In the genomic region with DNA sequence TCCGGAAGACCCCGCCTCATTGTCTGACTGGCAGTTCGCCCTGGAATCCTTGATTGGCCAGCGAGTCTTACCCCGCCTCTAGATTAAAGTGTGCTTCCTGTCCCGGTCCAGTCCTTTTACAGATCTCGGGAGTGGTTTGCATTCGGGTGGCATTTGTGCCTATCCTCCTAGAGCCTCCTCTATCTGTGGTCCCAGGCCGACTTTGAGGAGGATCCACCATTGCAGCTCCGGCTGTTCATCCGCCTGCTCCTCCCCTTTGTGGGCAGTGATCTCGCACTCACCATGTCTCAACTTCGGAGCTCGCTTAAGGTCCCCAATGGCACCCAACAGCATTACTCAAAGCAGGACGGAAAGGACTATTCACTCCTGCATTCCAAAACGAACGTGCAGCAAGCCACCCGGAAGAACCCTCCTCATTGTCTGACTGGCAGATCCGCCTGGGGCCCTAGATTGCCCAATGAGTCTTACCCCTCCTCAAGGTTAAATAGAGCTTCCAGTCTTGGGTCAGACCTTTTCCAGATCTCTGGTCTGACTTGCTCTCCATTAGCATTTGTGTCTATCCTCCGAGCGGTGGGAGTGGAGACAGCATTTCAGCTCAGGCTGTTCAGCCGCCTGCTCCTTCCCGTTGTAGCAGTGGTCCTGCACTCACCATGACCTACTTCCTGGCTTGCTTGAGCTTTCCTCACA, we compare ENCODE assay signal across 7 mouse cellular contexts. TPM values are rescaled to one million over a fixed set of nuclear protein-coding genes. Genes with fewer than 3 reads are reported as not detected.
DNase-seq lines count a peak whose midpoint lies in the region; ATAC-seq and TF ChIP-seq lines count a peak whose summit lies in the region.

No protein-coding gene starts in this region.

- H3K27me3 ChIP-seq in embryonic facial prominence, embryonic 10.5 days (replicated peaks; ENCODE audit: low read depth, poor library complexity, severe bottlenecking), result no peaks in the 10 kb centered on the region
- no peaks in the 10 kb centered on the region for H3K27me3 ChIP-seq in intestine, postnatal 0 days (replicated peaks; ENCODE audit: control insufficient read depth, insufficient read depth, low read length)
- H3K27me3 ChIP-seq in midbrain, embryonic 12.5 days, result no peaks in the 10 kb centered on the region
- H3K27me3 ChIP-seq in small intestine, adult 2 months (ENCODE audit: control insufficient read depth, insufficient read depth, low read length), result no peaks in the 10 kb centered on the region

- peak overlapping the region; percentile 74 for H3K4me2 ChIP-seq in intestine, postnatal 0 days (replicated peaks; ENCODE audit: low read depth)
- peak overlapping the region; percentile 78 for H3K4me2 ChIP-seq in midbrain, embryonic 12.5 days (replicated peaks)

- TF ChIP-seq POLR2A in small intestine, adult 2 months (IDR thresholded peaks at IDR 0.05; ENCODE audit: low read depth, low read length), result peak; percentile 85; the same call in 1 of the 2 replicates

- H3K9me3 ChIP-seq in embryonic facial prominence, embryonic 10.5 days, result no peaks in the 10 kb centered on the region
- H3K9me3 ChIP-seq in intestine, postnatal 0 days (ENCODE audit: control insufficient read depth), result no peaks in the 10 kb centered on the region
- H3K9me3 ChIP-seq in midbrain, embryonic 12.5 days, result no peaks in the 10 kb centered on the region

- peaks cover 8% of the 10 kb centered on the region; the same call in 1 of the 2 replicates for H3K36me3 ChIP-seq in embryonic facial prominence, embryonic 10.5 days (replicated peaks)
- H3K36me3 ChIP-seq in intestine, postnatal 0 days (ENCODE audit: control insufficient read depth, insufficient read depth), result no peaks in the 10 kb centered on the region
- no peaks in the 10 kb centered on the region for H3K36me3 ChIP-seq in midbrain, embryonic 12.5 days
- H3K36me3 ChIP-seq in small intestine, adult 2 months (ENCODE audit: control insufficient read depth, insufficient read depth, low read length), result no peaks in the 10 kb centered on the region

- no peak for TF ChIP-seq CTCF in intestine, postnatal 0 days (IDR thresholded peaks at IDR 0.05; ENCODE audit: low read depth)
- no peak for TF ChIP-seq CTCF in small intestine, adult 2 months (IDR thresholded peaks at IDR 0.05; ENCODE audit: extremely low read depth, insufficient read length, insufficient replicate concordance, low read depth, low read length)

- peaks cover 6% of the 10 kb centered on the region; the same call in 1 of the 2 replicates for H3K4me1 ChIP-seq in embryonic facial prominence, embryonic 10.5 days
- H3K4me1 ChIP-seq in intestine, postnatal 0 days (replicated peaks; ENCODE audit: control insufficient read depth, insufficient read depth, low read length), result no peaks in the 10 kb centered on the region
- no peaks in the 10 kb centered on the region for H3K4me1 ChIP-seq in midbrain, embryonic 12.5 days
- no peaks in the 10 kb centered on the region for H3K4me1 ChIP-seq in small intestine, adult 2 months (ENCODE audit: control insufficient read depth, insufficient read depth, insufficient read length, low read length)

- intact Hi-C loops in left cerebral cortex, postnatal 4 days (cut with DNase I), result no loop called here

- ATAC-seq in intestine, postnatal 0 days, result peak; percentile 99
- ATAC-seq in midbrain, embryonic 12.5 days (ENCODE audit: low FRiP score, low read depth), result peak; percentile 100

- DNase-seq in adrenal gland, postnatal 10 days, result peak; percentile 86
- DNase-seq in embryonic facial prominence, embryonic 10.5 days (ENCODE audit: low spot score), result peak; percentile 84
- peak; percentile 70 for DNase-seq in gonadal fat pad, adult 2 months (ENCODE audit: low read depth)
- peak; percentile 76 for DNase-seq in left cerebral cortex, postnatal 4 days

- WGBS in embryonic facial prominence, embryonic 10.5 days, result under 1% methylated on average over 23 of the region's 23 CpGs
- under 1% methylated on average over 23 of the region's 23 CpGs for WGBS in intestine, postnatal 0 days
- under 1% methylated on average over 23 of the region's 23 CpGs for WGBS in midbrain, embryonic 12.5 days
- under 1% methylated on average over 23 of the region's 23 CpGs for WGBS in small intestine, adult 2 months

- H3K27ac ChIP-seq in embryonic facial prominence, embryonic 10.5 days (replicated peaks), result peak overlapping the region; percentile 89
- peak overlapping the region; percentile 95 for H3K27ac ChIP-seq in intestine, postnatal 0 days (ENCODE audit: low read depth, low read length)
- H3K27ac ChIP-seq in midbrain, embryonic 12.5 days (replicated peaks), result peak overlapping the region; percentile 87
- peak overlapping the region; percentile 83 for H3K27ac ChIP-seq in small intestine, adult 2 months (ENCODE audit: insufficient read depth, low read depth, low read length)

- peak overlapping the region; percentile 48; the same call in 1 of the 2 replicates for H3K9ac ChIP-seq in intestine, postnatal 0 days (ENCODE audit: low read depth, low read length)
- H3K9ac ChIP-seq in midbrain, embryonic 12.5 days (replicated peaks), result peak overlapping the region; percentile 65

- peak overlapping the region; percentile 69 for H3K4me3 ChIP-seq in embryonic facial prominence, embryonic 10.5 days
- peak overlapping the region; percentile 58 for H3K4me3 ChIP-seq in intestine, postnatal 0 days (ENCODE audit: low read depth, low read length)
- H3K4me3 ChIP-seq in midbrain, embryonic 12.5 days, result peak overlapping the region; percentile 62
- H3K4me3 ChIP-seq in small intestine, adult 2 months (ENCODE audit: low read depth, low read length), result peak overlapping the region; percentile 72

RNA-seq across cellular contexts. Expression of a gene that starts 30.9 kb away (rescaled TPM):
- 10 to 100 TPM; 10.8 to 11.4 TPM for total RNA-seq in adrenal gland, postnatal 10 days (2021)
- 22.1 and 25.9 TPM in 2 replicates for polyA plus RNA-seq in embryonic facial prominence, embryonic 10.5 days (2016; fragmentation: Nextera tagmentation; extraction: Ambion mirVana)
- 1.5 and 1.6 TPM in 2 replicates for polyA plus RNA-seq in gonadal fat pad, adult 2 months (2012; rRNA removed)
- 8.1 and 9.3 TPM in 2 replicates for polyA plus RNA-seq in intestine, postnatal 0 days (2015; fragmentation: Nextera tagmentation; extraction: Ambion mirVana)
- total RNA-seq in left cerebral cortex, postnatal 4 days (2021), result 1 to 10 TPM; 5.6 to 8.1 TPM
- 20.4 and 21.6 TPM in 2 replicates for polyA plus RNA-seq in midbrain, embryonic 12.5 days (2016; fragmentation: Nextera tagmentation; extraction: Ambion mirVana)
- 0.10 and 0.18 TPM in 2 replicates for polyA plus RNA-seq in small intestine, adult 2 months (2012; rRNA removed)

Comparison
In these comparisons a context has a peak if more than half of its experiments do, and no peak if none do; other contexts are left out.
1. Peak in every context shown above with its lines: DNase-seq, ATAC-seq, H3K4me3 ChIP-seq and H3K27ac ChIP-seq.